Mouse (Mus musculus) stomach, postnatal 0 days (tissue): ENCODE measurements around the gene Slc30a2.

ENCODE experiments used
- CTCF ChIP-seq: IDR thresholded peaks from 2 replicates; pipeline ENCODE4 v1.5.1; 2016; ENCODE audit warnings: antibody characterized with exemption, low read depth, mild to moderate bottlenecking, moderate library complexity
- EP300 ChIP-seq: optimal IDR thresholded peaks from 2 replicates; pipeline ENCODE3; 2016; ENCODE audit warnings: antibody characterized with exemption

- TF ChIP-seq CTCF = no peak
- TF ChIP-seq EP300 = no peak
Observed at GRCm38 (mm10) chr4:134311784-134312183, 31.2 kb upstream of the Slc30a2 start.
